Mouse (Mus musculus) myocyte (in vitro differentiated cells): ENCODE measurements at regions not wholly inside any gene's neighbourhood (a gene's known extent, or its start where the extent isn't known, plus 50 kb on each side); places are given as distances from the start of the nearest gene placed in this dataset.

ENCODE experiments used
- H3K27me3 ChIP-seq: one replicate; pipeline ENCODE4 v1.6.1; 2011; ENCODE audit not compliant: control insufficient read depth, insufficient read depth, insufficient read length
- H3K36me3 ChIP-seq: one replicate; pipeline ENCODE4 v1.6.1; 2011; ENCODE audit not compliant: control insufficient read depth, insufficient read depth
- H3K4me2 ChIP-seq: one replicate; pipeline ENCODE4 v1.6.1; 2011; ENCODE audit warnings: low read depth, control low read depth
- H3K4me3 ChIP-seq: one replicate; pipeline ENCODE4 v1.5.1; 2011; ENCODE audit warnings: mild to moderate bottlenecking, control low read depth, moderate library complexity
- H3K79me2 ChIP-seq: one replicate; pipeline ENCODE4 v1.6.1; 2011; ENCODE audit not compliant: control insufficient read depth, insufficient read depth
- H3ac ChIP-seq: one replicate; pipeline ENCODE4 v1.6.1; 2011; ENCODE audit not compliant: control insufficient read depth, insufficient read length
- CEBPB ChIP-seq: IDR thresholded peaks from 2 replicates; pipeline ENCODE4 v1.6.1; 2011; ENCODE audit warnings: mild to moderate bottlenecking, moderate library complexity; ENCODE audit not compliant: poor library complexity, insufficient read depth, severe bottlenecking
- E2F4 ChIP-seq: IDR thresholded peaks from one replicate; pipeline ENCODE4 v1.6.1; 2011; ENCODE audit warnings: mild to moderate bottlenecking, control low read depth, moderate library complexity; ENCODE audit not compliant: insufficient read depth
- MAX ChIP-seq: IDR thresholded peaks from one replicate; pipeline ENCODE4 v1.6.1; 2011; ENCODE audit warnings: low read depth, mild to moderate bottlenecking, control low read depth
- MYOD1 ChIP-seq, 3 experiments: IDR thresholded peaks; one replicate each; pipeline ENCODE4 v1.6.1; 2011; ENCODE audit warnings: control low read depth in 2 of 3, low read depth in 2 of 3, mild to moderate bottlenecking in 2 of 3, moderate library complexity in 1 of 3; ENCODE audit not compliant: insufficient read length in 2 of 3, control insufficient read depth in 1 of 3
- MYOG ChIP-seq, 3 experiments: IDR thresholded peaks; one replicate each; pipeline ENCODE4 v1.6.1; 2011; ENCODE audit warnings: control low read depth in 2 of 3, low read depth in 2 of 3, mild to moderate bottlenecking in 2 of 3; ENCODE audit not compliant: insufficient read length in 2 of 3, control insufficient read depth in 1 of 3, insufficient read depth in 1 of 3
- POLR2A ChIP-seq: IDR thresholded peaks from one replicate; pipeline ENCODE4 v1.6.1; 2011; ENCODE audit warnings: low read depth, mild to moderate bottlenecking, control low read depth, moderate library complexity; ENCODE audit not compliant: insufficient read length
- POLR2AphosphoS2 ChIP-seq: IDR thresholded peaks from one replicate; pipeline ENCODE4 v1.6.1; 2011; ENCODE audit warnings: low read depth, control low read depth; ENCODE audit not compliant: insufficient read length
- REST ChIP-seq: IDR thresholded peaks from one replicate; pipeline ENCODE4 v1.6.1; 2011; ENCODE audit warnings: mild to moderate bottlenecking, control low read depth, moderate library complexity; ENCODE audit not compliant: insufficient read depth, insufficient read length
- SRF ChIP-seq: IDR thresholded peaks from one replicate; pipeline ENCODE4 v1.6.1; 2011; ENCODE audit warnings: low read depth; ENCODE audit not compliant: control insufficient read depth, insufficient read length
- TCF12 ChIP-seq: IDR thresholded peaks from one replicate; pipeline ENCODE4 v1.6.1; 2011; ENCODE audit warnings: mild to moderate bottlenecking, control low read depth; ENCODE audit not compliant: poor library complexity, insufficient read depth, severe bottlenecking
- TCF3 ChIP-seq: IDR thresholded peaks from one replicate; pipeline ENCODE4 v1.6.1; 2011; ENCODE audit warnings: low read depth, control low read depth; ENCODE audit not compliant: insufficient read length
- USF1 ChIP-seq: IDR thresholded peaks from one replicate; pipeline ENCODE4 v1.6.1; 2011; ENCODE audit warnings: low read depth, mild to moderate bottlenecking, control low read depth, moderate library complexity

DNA sequence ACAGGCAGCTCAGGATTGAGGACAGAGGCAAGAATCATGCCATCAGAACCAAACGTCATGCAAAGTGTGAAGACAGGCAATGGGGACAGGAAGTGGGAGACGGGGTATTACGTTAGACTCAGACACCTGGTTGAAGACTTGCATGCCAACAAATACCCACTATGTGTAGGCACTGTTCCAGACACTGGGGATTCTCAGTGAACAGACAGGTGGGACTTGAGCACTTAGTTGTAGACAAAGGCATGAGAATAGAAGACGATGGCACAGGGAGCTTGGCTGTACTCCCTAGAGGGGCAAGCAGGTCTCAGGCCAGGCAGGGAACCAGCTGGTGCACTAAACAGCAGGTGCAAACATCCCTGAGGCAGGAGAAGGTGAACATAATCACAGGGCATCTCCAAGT is 242.3 kb downstream of the Cbln1 start:
- Histone ChIP-seq H3K4me2 (no peak overlapping the region), H3K4me3 (no peak overlapping the region), H3K27me3 (peaks cover 8% of the 10 kb centered on the region), H3K79me2 (no peaks in the 10 kb centered on the region), H3K36me3 (no peaks in the 10 kb centered on the region), H3ac (no peak overlapping the region)
- no peak for TF ChIP-seq MAX
- TF ChIP-seq E2F4: no peak
- TF ChIP-seq TCF3: no peak
- TF ChIP-seq REST: no peak
- no peak for TF ChIP-seq TCF12
- TF ChIP-seq SRF: no peak
- no peak for TF ChIP-seq USF1
- no peak for TF ChIP-seq MYOG (IDR thresholded peaks at IDR 0.05; ENCODE audit: control insufficient read depth in 1 of 3, insufficient read depth in 1 of 3, insufficient read length in 2 of 3, low read depth in 2 of 3)
- TF ChIP-seq POLR2AphosphoS2: no peak
- no peak for TF ChIP-seq MYOD1 (IDR thresholded peaks at IDR 0.05; ENCODE audit: control insufficient read depth in 1 of 3, insufficient read length in 2 of 3, low read depth in 2 of 3)
- no peak for TF ChIP-seq POLR2A
- TF ChIP-seq CEBPB: no peak

DNA sequence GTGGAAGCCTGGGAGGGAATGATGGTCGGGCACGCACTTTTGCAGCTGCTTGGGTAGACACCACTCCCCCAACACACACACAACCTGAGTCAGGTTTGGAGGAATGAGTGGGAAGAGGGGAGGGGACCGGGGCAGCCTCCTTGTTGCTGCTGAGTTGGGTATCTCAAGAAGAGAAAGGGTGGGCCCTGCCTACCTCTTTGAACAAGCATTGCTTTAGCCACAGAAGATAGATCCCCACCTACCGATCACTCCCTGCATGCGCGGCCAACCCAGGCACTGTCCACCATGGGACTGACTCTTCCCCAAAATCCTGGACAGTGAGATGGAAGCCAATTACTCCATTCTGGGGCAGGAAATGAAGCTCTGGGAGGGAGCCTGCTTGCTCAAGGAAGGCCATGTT is 243.2 kb downstream of the Cbln1 start:
- H3K79me2 ChIP-seq: no peaks in the 10 kb centered on the region
- peaks cover 1% of the 10 kb centered on the region for H3K27me3 ChIP-seq
- no peak overlapping the region for H3ac ChIP-seq
- no peaks in the 10 kb centered on the region for H3K36me3 ChIP-seq
- TF ChIP-seq MYOG (IDR thresholded peaks at IDR 0.05; ENCODE audit: control insufficient read depth in 1 of 3, insufficient read depth in 1 of 3, insufficient read length in 2 of 3, low read depth in 2 of 3): no peak
- TF ChIP-seq POLR2A: no peak
- TF ChIP-seq MAX: no peak
- no peak for TF ChIP-seq MYOD1 (IDR thresholded peaks at IDR 0.05; ENCODE audit: control insufficient read depth in 1 of 3, insufficient read length in 2 of 3, low read depth in 2 of 3)
- no peak for TF ChIP-seq TCF3
- no peak for TF ChIP-seq REST
- no peak for TF ChIP-seq POLR2AphosphoS2
- TF ChIP-seq USF1: no peak
- TF ChIP-seq CEBPB: no peak
- TF ChIP-seq E2F4: no peak
- no peak overlapping the region for H3K4me3 ChIP-seq
- no peak overlapping the region for H3K4me2 ChIP-seq

DNA sequence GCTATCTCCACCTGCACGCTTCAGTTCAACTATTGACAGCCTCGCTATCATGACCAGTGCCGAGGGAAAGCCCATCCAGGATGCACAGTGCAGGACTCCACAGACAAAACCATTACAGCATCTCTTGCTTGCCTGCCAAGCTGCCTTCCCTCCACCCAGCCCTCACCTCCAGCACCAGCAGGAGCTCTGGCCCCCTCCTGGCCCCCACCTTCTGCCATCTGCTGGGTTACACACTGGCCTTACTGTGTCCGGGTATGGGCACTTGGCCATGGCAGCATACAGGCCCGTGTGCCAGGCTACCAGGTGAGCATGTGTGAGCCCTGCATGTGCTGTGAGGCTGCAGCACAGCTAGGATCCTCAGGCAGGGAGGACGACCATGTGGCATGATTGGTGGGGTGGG is 243.6 kb downstream of the Cbln1 start:
- H3ac ChIP-seq: no peak overlapping the region
- TF ChIP-seq MAX (no peak), E2F4 (no peak), POLR2AphosphoS2 (no peak), SRF (no peak), REST (no peak), USF1 (no peak)
- no peaks in the 10 kb centered on the region for H3K79me2 ChIP-seq
- H3K4me2 ChIP-seq: no peak overlapping the region
- no peaks in the 10 kb centered on the region for H3K27me3 ChIP-seq
- H3K36me3 ChIP-seq: no peaks in the 10 kb centered on the region
- no peak overlapping the region for H3K4me3 ChIP-seq

DNA sequence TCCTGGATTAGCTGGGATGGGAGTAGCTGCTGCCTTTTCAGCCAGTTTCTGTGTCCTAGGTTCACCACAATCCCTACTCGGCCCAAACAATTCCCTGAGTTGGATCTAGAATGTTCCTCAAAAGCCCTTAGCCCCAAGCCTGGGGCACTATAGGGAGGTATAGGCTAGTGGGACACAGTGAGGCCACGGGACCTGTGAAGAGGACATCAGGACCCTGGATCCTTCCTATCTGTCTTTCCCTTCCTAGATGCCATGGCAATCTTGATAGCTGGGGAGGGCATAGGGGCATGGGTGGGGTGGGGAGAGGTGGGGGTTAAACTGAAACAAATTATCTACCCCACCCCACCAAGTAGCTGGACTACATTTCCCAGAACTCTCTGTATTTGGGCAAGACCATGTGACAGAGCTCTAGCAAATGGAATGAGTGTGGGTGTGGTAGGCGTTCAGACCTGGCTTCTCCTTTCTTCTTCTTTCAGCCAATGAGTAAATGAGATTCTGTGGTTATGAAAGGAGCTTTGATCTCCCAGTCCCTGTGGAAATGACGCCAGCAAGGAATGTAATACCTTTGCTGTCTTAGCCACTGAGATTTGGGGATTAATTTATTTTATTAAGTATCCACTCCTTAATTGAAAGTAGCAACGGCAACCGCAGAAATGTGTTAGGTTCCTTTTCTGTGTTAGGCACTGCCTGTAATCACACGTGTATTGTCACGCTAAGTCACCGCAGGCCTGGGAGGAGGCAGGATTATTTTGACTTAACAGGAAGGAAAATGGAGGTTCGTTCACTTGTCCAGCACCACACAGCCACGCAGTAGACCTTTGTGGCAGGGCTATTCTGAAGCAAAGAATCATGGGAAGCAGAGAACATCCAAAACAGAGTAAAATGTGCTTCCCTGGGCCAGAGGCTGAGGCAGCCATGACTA is 246.6 kb downstream of the Cbln1 start:
- TF ChIP-seq MYOG (IDR thresholded peaks at IDR 0.05; ENCODE audit: control insufficient read depth in 1 of 3, insufficient read depth in 1 of 3, insufficient read length in 2 of 3, low read depth in 2 of 3) (no peak), TCF3 (no peak), REST (no peak), TCF12 (no peak), MAX (no peak), SRF (no peak), POLR2A (no peak), MYOD1 (IDR thresholded peaks at IDR 0.05; ENCODE audit: control insufficient read depth in 1 of 3, insufficient read length in 2 of 3, low read depth in 2 of 3) (no peak), POLR2AphosphoS2 (no peak), CEBPB (no peak), E2F4 (no peak), USF1 (no peak)
- H3K4me2 ChIP-seq: no peak overlapping the region
- no peak overlapping the region for H3K4me3 ChIP-seq
- H3K79me2 ChIP-seq: no peaks in the 10 kb centered on the region
- H3K27me3 ChIP-seq: peaks cover 2% of the 10 kb centered on the region
- no peaks in the 10 kb centered on the region for H3K36me3 ChIP-seq
- H3ac ChIP-seq: no peak overlapping the region

DNA sequence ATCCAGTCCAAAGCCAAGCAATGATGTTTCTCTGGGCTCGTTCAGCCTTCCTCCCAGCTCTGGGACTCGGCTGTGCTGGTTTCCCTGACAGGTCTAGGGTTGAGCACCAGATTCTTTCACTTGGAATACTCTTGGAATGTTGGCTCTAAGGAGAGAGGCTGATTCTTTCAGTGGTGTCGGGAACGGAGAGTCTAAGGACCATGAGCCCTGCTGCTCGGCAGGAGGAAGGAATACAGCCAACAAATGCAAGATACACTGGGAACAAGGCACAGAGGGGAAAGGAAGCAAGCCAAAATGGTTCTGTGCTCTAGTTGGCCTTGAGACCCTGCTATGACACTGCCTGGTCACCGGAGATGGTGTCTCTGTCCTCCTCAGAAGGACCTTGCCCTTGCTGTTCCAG is 251.8 kb downstream of the Cbln1 start:
- no peak overlapping the region for H3ac ChIP-seq
- H3K36me3 ChIP-seq: no peaks in the 10 kb centered on the region
- peaks cover 11% of the 10 kb centered on the region for H3K27me3 ChIP-seq
- no peak overlapping the region for H3K4me3 ChIP-seq
- no peaks in the 10 kb centered on the region for H3K79me2 ChIP-seq
- H3K4me2 ChIP-seq: no peak overlapping the region
- TF ChIP-seq E2F4 (no peak), CEBPB (no peak), MYOG (IDR thresholded peaks at IDR 0.05; ENCODE audit: control insufficient read depth in 1 of 3, insufficient read depth in 1 of 3, insufficient read length in 2 of 3, low read depth in 2 of 3) (no peak), MAX (no peak), REST (no peak), TCF12 (no peak)
